Mouse (Mus musculus): ENCODE measurements around the gene Vim.
A peak's percentile ranks its signal among the peaks of the same experiment; 100 is the strongest.

The Vim gene

GRCm38 (mm10) chr2:13573408-13574065 lies at the start of gene Vim:
Gene Vim (plus strand): TSS chr2:13573927.
- DNase-seq (ENCODE audit: low spot score) = peak; percentile 73

DNA sequence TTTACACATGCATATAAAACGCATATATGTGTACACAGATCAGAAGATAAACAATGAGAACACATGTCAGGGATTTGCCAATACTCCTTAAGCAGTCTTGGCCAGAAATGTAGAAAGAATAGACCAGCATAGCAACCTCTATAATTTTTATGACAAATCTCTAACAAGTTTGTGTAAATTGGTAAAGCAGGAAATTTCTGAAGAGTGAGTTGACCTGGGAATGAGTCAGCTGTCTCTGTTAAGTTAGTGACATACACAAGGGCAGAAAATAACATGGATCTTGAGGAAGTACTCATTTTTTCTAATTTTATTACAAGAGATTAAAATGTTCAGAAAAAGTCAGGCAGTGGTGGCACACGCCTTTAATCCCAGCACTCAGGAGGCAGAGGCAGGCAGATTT lies 47.5 kb upstream of the Vim start:
- no peak for DNase-seq (ENCODE audit: low spot score)

DNA sequence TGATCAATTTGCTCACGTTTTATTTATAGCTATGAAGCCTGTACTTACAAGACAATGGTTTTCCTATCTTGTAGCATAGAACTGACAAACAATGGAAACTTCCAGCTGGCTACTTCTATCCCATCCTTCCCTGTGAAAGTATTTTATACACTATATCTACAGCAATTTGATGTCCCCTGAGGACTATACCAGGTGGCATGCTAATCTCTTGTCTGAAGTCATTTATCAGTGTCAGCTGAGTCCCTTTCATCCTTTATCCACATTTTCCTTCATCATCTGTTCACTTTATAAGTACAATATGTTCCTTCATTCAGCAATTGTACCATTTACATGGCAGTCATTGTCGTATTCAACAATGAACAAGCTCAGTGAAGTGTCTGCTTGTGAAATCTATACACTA lies 46.6 kb upstream of the Vim start:
- no peak for DNase-seq (ENCODE audit: low spot score)

DNA sequence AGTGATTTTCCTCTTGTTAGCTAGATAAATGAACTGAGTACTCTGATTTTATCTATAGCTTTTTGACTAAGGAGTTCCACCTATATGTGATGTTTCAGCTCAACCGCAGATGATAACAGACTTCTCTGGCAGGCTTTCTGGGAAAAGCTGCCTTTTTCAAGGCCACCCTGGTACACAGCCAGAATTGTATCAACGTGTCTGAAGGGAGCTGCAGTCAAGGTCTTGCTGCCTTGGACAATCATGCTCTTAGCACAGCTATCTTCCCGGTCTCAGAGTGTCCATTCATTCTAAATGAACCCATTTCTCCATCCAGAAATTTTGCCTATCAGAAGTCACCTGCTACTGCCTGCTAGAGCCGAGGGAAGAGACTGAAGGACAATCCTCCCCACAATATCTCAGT lies 46.2 kb upstream of the Vim start:
- no peak for DNase-seq (ENCODE audit: low spot score)

DNA sequence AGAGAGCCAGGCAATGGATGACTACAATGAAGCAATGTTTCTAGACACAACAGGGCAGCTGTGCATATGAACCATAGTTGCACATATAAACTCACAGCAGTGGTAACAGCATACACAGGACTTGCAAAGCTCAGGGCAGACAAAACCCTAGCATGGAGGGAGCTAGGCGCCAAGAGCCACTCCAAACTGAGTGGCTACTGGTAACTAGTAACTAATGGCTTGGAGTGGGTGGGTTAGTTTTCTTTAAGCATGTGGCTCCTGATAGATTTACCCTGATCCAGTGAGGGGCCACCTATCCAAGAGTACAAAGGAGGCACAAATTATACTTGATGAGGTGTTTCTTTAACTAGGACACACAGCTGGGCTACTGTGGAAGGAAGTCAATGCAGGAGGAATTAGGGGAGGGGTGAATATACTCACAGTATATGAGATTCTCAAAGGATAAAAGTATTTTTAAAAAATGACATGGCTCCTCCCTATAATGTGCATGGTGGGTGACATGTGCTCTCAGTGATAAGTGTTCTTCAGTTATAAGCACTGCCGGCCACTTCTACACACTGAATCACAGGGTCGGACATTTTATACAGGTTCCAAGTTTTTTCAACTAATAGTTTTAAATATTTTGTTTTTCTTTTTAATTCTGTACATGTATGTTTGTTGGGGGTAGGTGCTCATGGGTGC lies 44.3 kb upstream of the Vim start:
- DNase-seq (ENCODE audit: low spot score) = no peak

DNA sequence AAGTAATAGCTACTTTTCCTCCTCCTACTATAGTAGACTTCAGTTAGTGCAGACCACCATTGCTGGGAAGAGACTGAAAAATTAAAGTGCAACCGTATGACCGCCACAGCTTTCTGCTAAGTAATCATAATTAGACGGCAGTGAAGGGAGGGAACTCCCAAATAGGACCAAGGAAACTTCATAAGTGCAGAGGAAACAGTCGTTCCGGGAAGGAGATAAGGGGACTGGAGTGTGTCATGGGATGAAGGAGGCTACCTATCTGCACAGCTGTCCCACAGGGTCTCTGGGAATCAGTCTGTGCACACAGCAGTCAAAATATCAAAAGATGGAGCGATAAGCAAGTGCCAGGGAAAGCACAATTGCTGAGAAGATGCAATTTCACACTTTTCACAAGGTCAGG lies 43.1 kb upstream of the Vim start:
- no peak for DNase-seq (ENCODE audit: low spot score)

DNA sequence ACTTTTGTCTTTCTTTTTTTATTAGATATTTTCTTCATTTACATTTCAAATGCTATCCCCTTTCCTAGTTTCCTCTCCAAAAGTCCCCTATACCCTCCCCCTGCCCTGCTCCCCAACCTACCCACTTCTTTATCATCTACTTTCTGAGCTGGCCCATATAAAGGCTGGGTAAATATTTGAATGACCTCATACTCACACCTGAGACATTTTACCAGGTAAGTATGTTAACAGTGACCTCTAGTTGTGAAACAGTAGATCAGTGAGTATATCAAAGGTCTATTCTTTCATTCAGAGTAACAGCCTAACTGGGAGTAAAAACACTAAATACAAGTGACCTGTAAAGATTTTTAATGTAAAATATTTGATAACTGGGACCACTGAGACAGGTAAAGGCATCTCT lies 37.0 kb upstream of the Vim start:
- no peak for DNase-seq (ENCODE audit: low spot score)

GRCm38 (mm10) chr2:13537733-13538132 lies 36.0 kb upstream of the Vim start:
- DNase-seq (ENCODE audit: low spot score) = peak; percentile 44

DNA sequence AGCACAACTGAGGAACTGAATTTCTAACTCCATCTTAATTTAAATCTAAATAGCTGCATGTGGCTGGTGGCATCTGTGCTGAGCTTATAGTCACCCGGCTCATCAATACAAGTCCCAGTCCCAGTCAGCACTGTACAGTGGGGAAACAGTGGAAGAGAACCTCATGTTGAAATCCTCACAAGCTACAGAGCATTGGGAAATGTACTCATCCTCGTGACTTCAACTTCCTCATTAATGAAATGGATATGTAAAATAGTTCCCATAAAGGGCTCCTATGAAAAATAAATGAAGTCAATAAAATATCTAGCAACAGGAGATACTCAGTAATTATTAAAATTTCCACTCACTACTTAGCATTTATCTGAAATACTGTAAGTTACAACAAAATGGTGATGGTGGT lies 35.5 kb upstream of the Vim start:
- DNase-seq (ENCODE audit: low spot score) = no peak

DNA sequence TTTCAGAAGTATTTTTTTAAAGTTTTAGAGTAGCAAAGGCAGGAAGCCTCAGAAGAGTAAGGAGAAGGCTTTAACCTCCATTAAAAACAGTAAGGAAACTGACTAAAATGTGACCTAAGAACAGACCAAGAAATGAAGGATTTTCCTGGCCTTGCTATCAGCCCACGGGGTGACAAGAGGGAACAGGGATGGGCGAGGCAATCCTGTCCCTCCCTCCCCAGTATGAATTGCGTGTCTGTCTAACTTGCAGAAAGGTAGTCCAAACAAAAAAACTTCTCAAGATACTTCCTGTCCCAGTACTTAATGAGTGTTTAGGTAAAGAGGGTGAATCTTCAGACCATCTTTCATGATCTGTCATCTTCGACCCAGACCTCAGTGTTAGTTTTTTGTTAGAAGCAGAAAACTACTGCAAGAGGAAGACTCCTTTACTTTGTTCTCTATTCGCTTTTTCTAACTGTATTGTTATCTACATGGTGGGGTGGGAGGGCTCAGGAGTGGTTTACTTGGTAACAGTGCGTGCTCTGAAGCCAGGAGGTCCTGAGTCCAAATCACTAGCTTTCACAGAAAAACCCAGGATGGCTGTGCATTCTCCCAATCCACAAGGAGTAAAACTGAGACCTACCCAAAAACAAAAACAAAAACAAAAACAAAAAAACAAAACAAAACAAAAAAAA lies 34.9 kb upstream of the Vim start:
- no peak for DNase-seq (ENCODE audit: low spot score)

DNA sequence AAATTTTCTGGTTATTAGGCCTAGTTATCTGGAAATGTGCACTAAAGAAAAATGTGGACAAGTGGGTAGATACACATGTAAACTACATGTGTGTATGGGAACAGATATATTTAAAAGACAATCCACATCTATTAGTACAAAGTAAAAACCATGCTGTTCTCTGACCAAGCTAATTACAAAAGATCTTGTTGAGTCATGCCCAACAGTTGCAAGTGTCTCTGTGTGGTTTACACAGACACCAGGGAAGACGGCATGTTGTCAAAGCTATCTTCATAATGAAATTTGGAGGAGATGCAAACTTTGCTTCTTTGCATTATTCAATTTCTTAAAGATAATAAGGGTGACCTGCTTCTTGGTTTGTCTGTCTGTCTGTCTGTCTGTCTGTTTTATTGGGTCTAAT lies 33.9 kb upstream of the Vim start:
- DNase-seq (ENCODE audit: low spot score) = no peak

GRCm38 (mm10) chr2:13543519-13544124 lies 30.1 kb upstream of the Vim start:
- DNase-seq (ENCODE audit: low spot score) = no peak

- DNase-seq (ENCODE audit: low spot score) = peak; percentile 77
Measured at GRCm38 (mm10) chr2:13544193-13544824, 29.4 kb upstream of the Vim start, which contains the start of gene Trdmt1. Gene Trdmt1 (minus strand): TSS chr2:13544668.

DNA sequence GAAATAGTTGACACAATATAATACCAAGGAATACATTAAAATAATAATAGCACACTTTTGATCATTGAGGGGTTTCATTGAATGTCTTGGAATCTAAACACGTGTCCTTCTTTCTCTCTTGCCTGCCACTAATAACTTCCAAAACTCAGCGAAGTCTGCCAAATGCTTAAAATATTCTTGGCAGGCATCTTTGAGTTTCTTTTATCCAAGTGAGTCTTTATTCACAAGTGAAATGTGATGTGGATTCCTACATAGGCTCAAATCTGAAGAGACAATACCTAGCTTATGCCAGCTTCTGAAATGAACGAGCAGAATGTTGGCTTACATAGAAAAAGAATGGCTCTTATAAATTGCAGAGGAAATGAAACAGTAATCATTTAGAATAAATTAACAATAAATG lies 25.0 kb upstream of the Vim start:
- DNase-seq (ENCODE audit: low spot score) = no peak

DNA sequence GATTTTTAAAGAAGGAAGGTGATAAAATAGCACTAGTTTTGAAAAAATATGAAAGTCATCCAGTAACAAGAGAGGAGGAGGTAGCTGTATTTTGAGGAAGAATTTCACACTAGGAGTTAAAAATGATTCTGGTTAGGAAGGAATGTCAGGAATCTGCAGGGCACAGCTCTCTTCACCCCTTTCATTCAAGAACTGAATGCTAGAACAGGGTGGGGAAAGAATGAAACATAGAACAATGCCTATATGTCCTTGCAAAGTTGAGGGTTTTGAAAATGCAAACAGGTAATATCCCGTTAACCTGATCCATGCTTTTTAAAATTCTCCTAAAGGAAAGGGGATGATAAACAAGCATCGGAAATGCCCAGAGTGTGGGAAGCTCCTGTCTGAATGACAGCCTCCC lies 19.8 kb upstream of the Vim start:
- no peak for DNase-seq (ENCODE audit: low spot score)

DNA sequence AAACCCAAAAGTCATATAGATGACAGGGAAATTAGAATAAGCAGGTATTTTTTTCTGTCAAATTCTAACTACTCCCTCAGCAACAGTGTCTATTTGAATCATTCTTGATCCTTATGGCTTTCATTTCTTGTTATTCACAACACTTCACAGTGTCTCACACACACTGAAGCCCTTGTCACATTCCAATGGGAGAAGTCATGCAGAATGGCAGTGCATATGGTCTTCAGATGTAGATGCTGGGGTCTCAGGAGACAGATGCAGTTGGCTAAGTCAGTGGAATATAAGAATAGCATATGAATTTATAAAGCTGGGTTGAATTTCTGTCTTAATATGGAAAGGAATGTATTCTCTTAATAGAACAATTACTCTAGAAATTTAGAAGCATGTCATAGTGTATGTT lies 17.5 kb upstream of the Vim start:
- no peak for DNase-seq (ENCODE audit: low spot score)

GRCm38 (mm10) chr2:13557145-13558030 lies 16.3 kb upstream of the Vim start:
- peak; percentile 39 for DNase-seq (ENCODE audit: low spot score)

DNA sequence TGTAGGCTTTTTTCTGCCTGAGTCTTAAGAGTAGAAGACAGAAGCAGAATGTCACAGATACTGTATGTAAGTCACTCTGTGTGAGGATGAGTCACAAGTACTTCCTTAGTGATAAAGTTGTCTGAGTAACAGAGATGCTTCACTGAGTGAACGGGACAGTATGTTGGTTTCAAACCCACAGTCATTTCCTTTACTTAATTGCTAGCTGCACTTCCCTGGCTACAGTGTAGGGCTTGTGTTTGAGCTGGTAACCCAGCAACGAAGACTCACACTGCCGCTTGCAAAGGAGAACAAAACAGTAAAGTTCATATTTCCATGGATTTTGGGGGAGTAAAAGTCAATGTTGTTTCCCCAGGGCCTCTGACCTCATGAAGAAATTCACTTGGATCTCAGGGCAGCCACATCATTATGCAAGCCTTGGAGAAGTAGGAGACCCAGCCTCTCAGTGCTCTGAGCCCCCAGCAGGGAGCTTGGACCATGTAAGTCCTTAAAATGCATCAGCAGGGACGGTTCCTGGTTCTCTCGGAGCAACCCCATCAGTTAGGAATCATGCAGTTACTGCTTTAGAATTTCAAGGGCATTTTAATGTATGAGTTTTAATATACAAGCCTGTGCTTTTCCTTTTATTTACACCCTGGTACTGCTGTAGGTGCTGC lies 15.0 kb upstream of the Vim start:
- peak; percentile 81 for DNase-seq (ENCODE audit: low spot score)

- no peak for DNase-seq (ENCODE audit: low spot score)
Measured at GRCm38 (mm10) chr2:13559303-13559702, 14.4 kb upstream of the Vim start.

GRCm38 (mm10) chr2:13559729-13560128 lies 14.0 kb upstream of the Vim start:
- peak; percentile 21 for DNase-seq (ENCODE audit: low spot score)

DNA sequence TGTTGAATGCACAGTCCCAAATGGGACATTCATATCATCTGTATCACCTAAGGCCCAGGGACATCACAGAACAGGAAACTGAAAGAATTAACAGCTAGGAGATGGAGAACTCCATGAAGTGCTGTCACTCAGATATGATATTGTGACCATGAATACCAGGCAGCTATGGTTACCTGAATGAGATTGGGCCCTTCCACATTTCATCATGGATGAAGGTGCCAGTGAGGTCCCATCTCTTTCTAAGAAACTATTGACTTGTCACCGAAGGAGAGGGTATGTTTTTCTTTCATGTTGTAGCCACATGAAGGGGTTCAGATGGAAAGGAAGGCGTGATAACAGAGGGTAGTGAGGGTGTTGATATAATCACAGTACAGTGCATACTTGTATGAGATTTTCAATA lies 13.3 kb upstream of the Vim start:
- DNase-seq (ENCODE audit: low spot score) = peak; percentile 34

Measured in T-cell, adult 2 months (primary cell).